Mouse (Mus musculus): ENCODE results near the gene Dera. TPM values are rescaled to one million over a fixed set of nuclear protein-coding genes. Genes with fewer than 3 reads are reported as not detected.

The Dera gene
- total RNA-seq, 2 experiments from 2014 or later, result 1.9 to 3.9 TPM

- DNase-seq (ENCODE audit: low spot score in 2 of 2), result no peak
Measured at GRCm38 (mm10) chr6:137804606-137805005, 50.3 kb downstream of the Dera start.

DNA sequence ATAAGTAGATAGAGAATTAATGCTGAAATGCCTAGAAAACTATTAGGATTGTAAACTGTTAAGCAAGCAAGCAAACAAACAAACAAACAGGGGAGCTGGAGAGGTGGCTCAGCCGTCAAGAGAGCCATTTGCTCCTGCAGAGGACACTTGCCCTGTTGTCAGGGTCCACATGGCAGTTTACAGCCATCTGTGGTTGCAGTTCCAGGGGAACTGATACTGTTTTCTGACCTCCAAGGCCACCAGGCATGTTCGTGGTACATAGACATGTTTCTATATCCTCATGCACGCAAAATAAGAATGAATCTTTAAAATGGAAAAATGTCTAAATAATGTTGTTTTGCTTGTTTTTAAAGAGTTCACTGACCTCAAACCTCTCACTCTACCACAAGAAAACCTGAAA lies 52.0 kb downstream of the Dera start:
- DNase-seq (ENCODE audit: low spot score in 2 of 2), result no peak

DNA sequence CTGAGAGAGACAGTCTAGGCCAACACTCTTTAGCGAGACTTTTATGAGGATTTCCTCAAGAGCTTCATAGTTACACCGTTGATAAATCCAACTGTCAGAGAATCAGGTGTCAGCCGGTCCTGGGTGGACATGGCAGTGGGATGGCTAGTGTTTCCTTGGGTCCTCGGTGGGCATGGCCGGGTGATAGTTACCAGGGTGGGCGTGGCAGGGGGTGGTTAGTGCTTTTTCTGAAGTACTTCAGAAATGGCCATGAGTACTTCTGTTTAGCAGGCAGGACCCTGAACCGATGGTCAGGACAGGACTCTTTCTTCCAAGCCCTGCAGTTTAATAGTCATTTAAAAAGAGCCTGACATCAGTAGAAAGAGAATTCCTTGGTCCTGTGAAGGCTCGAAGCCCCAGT lies 52.5 kb downstream of the Dera start:
- no peak for DNase-seq (ENCODE audit: low spot score in 2 of 2)

- no peak for DNase-seq (ENCODE audit: low spot score in 2 of 2)
Measured at GRCm38 (mm10) chr6:137807296-137807695, 53.0 kb downstream of the Dera start.

GRCm38 (mm10) chr6:137808706-137809105 lies 54.4 kb downstream of the Dera start:
- DNase-seq (ENCODE audit: low spot score in 2 of 2), result no peak

- DNase-seq (ENCODE audit: low spot score in 2 of 2), result no peak
Measured at GRCm38 (mm10) chr6:137810136-137810535, 55.8 kb downstream of the Dera start.

GRCm38 (mm10) chr6:137814006-137814405 lies 59.7 kb downstream of the Dera start:
- no peak for DNase-seq (ENCODE audit: low spot score in 2 of 2)

- peak in 1 of 2 experiments; percentile 20 for DNase-seq (ENCODE audit: low spot score in 2 of 2)
Measured at GRCm38 (mm10) chr6:137816508-137816907, 62.2 kb downstream of the Dera start.

DNA sequence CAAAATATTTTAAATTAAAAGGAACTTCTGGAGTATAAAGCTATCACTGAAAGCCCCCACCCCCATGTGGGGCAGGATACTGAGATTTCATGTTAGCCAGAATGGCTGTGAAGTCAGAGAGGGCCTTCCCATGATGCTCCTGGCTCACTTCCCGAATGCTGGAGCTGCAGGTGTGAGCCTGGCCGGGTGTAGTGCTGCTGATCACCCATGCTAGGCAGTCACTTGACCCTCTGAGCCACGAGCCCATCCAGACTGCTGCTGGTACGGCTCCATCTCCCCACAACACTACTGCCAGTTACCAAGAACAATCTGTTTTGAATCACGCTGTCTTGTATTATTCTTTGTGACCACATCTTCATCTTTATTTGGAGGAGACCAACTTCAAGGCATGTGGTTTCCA lies 68.2 kb downstream of the Dera start:
- no peak for DNase-seq (ENCODE audit: low spot score in 2 of 2)

GRCm38 (mm10) chr6:137824046-137825021 lies 70.0 kb downstream of the Dera start:
- no peak for DNase-seq (ENCODE audit: low spot score in 2 of 2)

DNA sequence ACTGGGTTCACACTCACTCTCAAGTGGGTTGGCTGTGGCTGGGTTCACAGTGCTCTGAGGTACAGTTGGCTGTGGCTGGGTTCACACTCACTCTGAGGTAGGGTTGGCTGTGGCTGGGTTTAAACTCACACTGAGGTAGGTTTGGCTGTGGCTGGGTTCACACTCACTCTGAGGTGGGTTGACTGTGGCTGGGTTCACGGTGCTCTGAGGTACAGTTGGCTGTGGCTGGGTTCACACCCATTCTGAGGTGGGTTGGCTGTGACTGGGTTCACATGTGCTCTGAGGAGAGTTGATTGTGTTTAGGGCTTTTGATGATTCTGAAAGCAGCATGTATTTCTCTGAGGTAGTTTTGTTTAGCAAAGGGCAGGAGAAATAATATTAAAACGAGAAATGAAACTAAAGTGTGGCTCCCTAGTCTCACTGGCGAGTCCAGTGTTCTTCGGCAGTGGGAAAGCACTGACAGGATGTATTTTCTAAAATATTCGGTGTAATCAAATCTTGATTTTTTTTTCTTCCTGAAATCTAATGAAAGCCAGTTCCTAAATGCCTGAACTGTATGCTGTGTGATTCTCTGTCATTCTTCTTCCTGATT lies 70.8 kb downstream of the Dera start:
- DNase-seq (ENCODE audit: low spot score in 2 of 2), result no peak

- DNase-seq (ENCODE audit: low spot score in 2 of 2), result no peak
Measured at GRCm38 (mm10) chr6:137829056-137829776, 74.9 kb downstream of the Dera start.

GRCm38 (mm10) chr6:137836799-137837198 lies 82.5 kb downstream of the Dera start:
- DNase-seq (ENCODE audit: low spot score in 2 of 2), result no peak

DNA sequence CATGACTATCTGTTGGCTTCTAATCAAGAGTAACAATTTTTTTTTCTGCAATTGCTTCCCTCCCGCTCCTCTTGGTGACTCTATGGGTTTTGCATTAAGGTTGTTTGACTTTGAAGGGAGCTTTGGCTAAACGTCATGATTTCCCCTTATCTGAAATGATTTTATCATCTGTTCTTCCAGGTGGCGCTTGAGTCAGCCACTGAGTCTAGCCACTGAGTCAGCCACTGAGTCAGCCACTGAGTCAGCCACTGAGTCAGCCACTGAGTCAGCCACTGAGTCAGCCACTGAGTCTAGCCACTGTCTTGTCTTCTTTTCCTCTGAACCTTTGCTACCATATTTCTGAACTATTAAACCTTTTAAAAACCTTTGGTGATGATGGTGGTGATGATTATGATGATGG lies 89.0 kb downstream of the Dera start:
- DNase-seq (ENCODE audit: low spot score in 2 of 2), result peak; percentile 32 to 36

GRCm38 (mm10) chr6:137857198-137858194 lies 103.2 kb downstream of the Dera start:
- DNase-seq (ENCODE audit: low spot score in 2 of 2), result no peak

- no peak for DNase-seq (ENCODE audit: low spot score in 2 of 2)
Measured at GRCm38 (mm10) chr6:137869903-137870580, 115.7 kb downstream of the Dera start.

GRCm38 (mm10) chr6:137870667-137871066 lies 116.3 kb downstream of the Dera start:
- DNase-seq (ENCODE audit: low spot score in 2 of 2), result peak; percentile 21 to 55

DNA sequence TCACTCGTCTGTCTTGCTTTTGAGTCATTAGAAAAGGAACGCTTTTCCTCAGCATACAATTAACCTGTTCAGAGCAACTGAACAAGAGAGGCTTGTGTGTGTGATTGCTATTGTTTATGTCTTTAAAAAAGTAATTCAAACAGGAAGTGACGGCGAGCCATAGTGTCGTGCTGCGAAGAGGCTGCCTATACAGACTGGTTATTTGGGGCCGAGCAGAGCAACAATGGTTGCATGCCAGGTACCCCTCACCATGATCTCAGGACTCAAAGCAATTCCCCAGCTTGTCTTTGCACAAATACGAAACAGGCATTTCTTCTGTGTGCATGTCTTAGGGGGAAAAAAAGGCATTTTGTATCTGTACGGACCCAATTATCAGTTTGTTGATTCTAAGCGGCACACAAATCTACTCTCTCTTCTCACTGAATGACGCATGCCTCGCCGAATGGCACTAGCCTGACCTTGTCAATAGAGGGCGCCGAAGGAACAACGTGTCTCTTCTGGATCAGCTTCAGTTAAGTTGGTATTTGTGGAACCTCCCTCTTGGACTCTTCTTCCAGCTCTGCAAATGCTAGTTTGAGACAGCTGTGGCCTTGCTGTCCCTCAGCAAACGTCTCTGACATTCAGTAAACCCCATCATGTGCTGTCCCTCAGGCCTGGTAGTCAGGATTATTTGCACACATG lies 117.8 kb downstream of the Dera start:
- DNase-seq (ENCODE audit: low spot score in 2 of 2), result peak; percentile 69 to 72
